In the genomic region with DNA sequence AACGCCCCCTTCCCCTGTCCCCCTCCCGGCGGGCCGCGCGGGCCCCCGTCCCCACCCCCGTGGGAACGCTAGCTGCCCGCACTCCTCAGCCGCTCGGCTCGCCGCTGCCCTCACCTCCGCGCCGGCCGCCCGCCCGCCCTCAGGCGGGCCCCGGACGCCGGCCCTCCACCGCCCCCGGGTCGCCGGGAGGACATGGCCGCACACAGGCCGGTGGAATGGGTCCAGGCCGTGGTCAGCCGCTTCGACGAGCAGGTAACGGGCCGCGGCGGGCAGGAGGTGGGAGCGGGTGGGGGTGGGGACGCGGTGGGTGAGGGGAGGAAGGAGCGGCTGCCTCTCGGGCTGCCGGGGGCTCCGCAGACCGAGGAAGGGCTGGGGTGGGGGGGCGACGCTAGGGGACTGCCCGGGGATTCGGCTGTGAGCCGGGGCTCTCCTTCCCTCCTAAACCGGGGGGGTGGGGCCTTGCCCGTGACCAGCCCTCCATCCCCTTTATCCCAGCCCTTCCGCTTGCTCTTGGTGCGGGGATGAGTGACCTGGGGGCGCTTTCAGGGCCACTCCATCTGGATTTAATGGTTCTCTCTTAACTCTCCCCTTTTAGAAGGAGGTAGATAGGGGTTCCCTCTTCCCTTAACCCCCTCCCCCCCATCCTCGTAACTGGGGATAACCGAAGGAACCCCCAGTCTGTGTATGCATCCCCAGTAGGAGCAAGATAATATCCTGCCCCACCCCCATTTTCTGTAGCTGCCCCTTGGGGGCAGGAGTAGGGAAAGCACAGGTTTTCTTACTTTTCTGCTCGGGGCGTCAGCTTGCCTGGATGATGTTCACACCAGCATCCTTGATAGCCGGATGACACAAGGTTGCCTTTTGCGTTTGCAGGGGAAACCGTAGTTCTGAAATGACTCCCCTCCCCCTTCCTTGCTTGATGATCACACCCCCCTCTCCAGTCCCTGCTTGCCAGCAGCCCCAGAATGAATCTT, we compare ENCODE assay signal across 8 mouse cellular contexts. TPM values are rescaled to one million over a fixed set of nuclear protein-coding genes. Genes with fewer than 3 reads are reported as not detected.
A peak's percentile ranks its signal among the peaks of the same experiment; 100 is the strongest.
DNase-seq lines count a peak whose midpoint lies in the region; ATAC-seq and TF ChIP-seq lines count a peak whose summit lies in the region.

No protein-coding gene starts in this region.

- peaks cover 22% of the 10 kb centered on the region for H3K4me1 ChIP-seq in erythroblast, embryonic 14.5 days (ENCODE audit: control insufficient read depth)
- H3K4me1 ChIP-seq in bone marrow macrophage, adult 2 months (ENCODE audit: control insufficient read depth, insufficient read depth, low read length) = peaks cover 7% of the 10 kb centered on the region
- H3K4me1 ChIP-seq in forebrain, embryonic 12.5 days = peaks cover 22% of the 10 kb centered on the region

- intact Hi-C loops in heart, postnatal 25 days (cut with DNase I) = loop anchor here (5.0 kb wide), 1 partner anchor 57 kb away; no protein-coding TSS in a partner anchor

- 0 out of 2 replicates have a peak, but pooled peaks have one; percentile 24 for TF ChIP-seq POLR2A in bone marrow macrophage, adult 2 months (IDR thresholded peaks at IDR 0.05; ENCODE audit: borderline replicate concordance, low read depth, low read length)

- H3K27me3 ChIP-seq in erythroblast, embryonic 14.5 days (ENCODE audit: control insufficient read depth) = no peaks in the 10 kb centered on the region
- no peaks in the 10 kb centered on the region for H3K27me3 ChIP-seq in forebrain, embryonic 12.5 days

- peak overlapping the region; percentile 84 for H3K4me3 ChIP-seq in erythroblast, embryonic 14.5 days (replicated peaks)
- peak overlapping the region; percentile 86 for H3K4me3 ChIP-seq in bone marrow macrophage, adult 2 months (ENCODE audit: insufficient read depth, low read length)
- peak overlapping the region; percentile 83 for H3K4me3 ChIP-seq in forebrain, embryonic 12.5 days (replicated peaks)

- H3K9ac ChIP-seq in forebrain, embryonic 12.5 days = peak overlapping the region; percentile 95

- no peak overlapping the region for H3K27ac ChIP-seq in bone marrow macrophage, adult 2 months (ENCODE audit: insufficient read depth, low read depth, low read length)
- H3K27ac ChIP-seq in forebrain, embryonic 12.5 days = peak overlapping the region; percentile 94

- H3K36me3 ChIP-seq in erythroblast, embryonic 14.5 days (ENCODE audit: control insufficient read depth) = no peaks in the 10 kb centered on the region; the same call in 1 of the 2 replicates
- peaks cover 8% of the 10 kb centered on the region; the same call in 1 of the 2 replicates for H3K36me3 ChIP-seq in forebrain, embryonic 12.5 days (replicated peaks)

- H3K4me2 ChIP-seq in forebrain, embryonic 12.5 days = peak overlapping the region; percentile 87

- H3K9me3 ChIP-seq in erythroblast, embryonic 14.5 days (ENCODE audit: control insufficient read depth, low read length) = peaks cover 5% of the 10 kb centered on the region
- no peaks in the 10 kb centered on the region for H3K9me3 ChIP-seq in forebrain, embryonic 12.5 days

- DNase-seq in heart, postnatal 25 days (ENCODE audit: low spot score) = peak; percentile 8
- DNase-seq in layer of hippocampus, postnatal 10 days (ENCODE audit: low spot score in 2 of 2) = peak; percentile 25 to 43
- peak; percentile 41 for DNase-seq in lung, postnatal 14 days
- DNase-seq in right cerebral cortex, postnatal 10 days (ENCODE audit: low spot score in 2 of 2) = peak; percentile 50 to 51

- peak; percentile 19; the same call in 1 of the 2 replicates for TF ChIP-seq CTCF in bone marrow macrophage, adult 2 months (IDR thresholded peaks at IDR 0.05; ENCODE audit: low read depth, low read length)

- 2% methylated on average over 42 of the region's 63 CpGs for WGBS in forebrain, embryonic 12.5 days

- no peak for ATAC-seq in erythroblast, adult 5-6 weeks (replicated peaks; ENCODE audit: low FRiP score, poor library complexity, severe bottlenecking)
- ATAC-seq in forebrain, embryonic 12.5 days (ENCODE audit: low FRiP score) = peak; percentile 80

RNA-seq across cellular contexts. Expression of gene Nf1, which starts 0.6 kb away (rescaled TPM):
- 0.20 and 0.22 TPM in 2 replicates for polyA plus RNA-seq in erythroblast, embryonic 14.5 days (2012)
- 2.7 and 7.1 TPM in 2 replicates for total RNA-seq in erythroblast, adult 5-6 weeks (2015; ENCODE audit: low replicate concordance)
- 2.1 and 2.5 TPM in 2 replicates for total RNA-seq in erythroblast, adult 5-6 weeks (2017; ENCODE audit: low replicate concordance)
- polyA plus RNA-seq in bone marrow macrophage, adult 2 months (2012; ENCODE audit: insufficient read depth, insufficient read length, missing spikeins) = 19.7 and 19.9 TPM in 2 replicates
- 8.9 and 9.6 TPM in 2 replicates for polyA plus RNA-seq in forebrain, embryonic 12.5 days (2016; fragmentation: Nextera tagmentation; extraction: Ambion mirVana)
- total RNA-seq in heart, postnatal 25 days (2021) = 10 to 100 TPM; 27.1 to 30.0 TPM
- 100 to 1,000 TPM; 118 to 122 TPM for total RNA-seq in layer of hippocampus, postnatal 10 days (2021)

RNA-seq across cellular contexts. Expression of gene Gm9964, which starts 43.4 kb away (rescaled TPM):
- not detected in 2 replicates for polyA plus RNA-seq in erythroblast, embryonic 14.5 days (2012)
- not detected in 2 replicates for total RNA-seq in erythroblast, adult 5-6 weeks (2015; ENCODE audit: low replicate concordance)
- not detected in 2 replicates for total RNA-seq in erythroblast, adult 5-6 weeks (2017; ENCODE audit: low replicate concordance)
- polyA plus RNA-seq in bone marrow macrophage, adult 2 months (2012; ENCODE audit: insufficient read depth, insufficient read length, missing spikeins) = not detected in 2 replicates
- polyA plus RNA-seq in forebrain, embryonic 12.5 days (2016; fragmentation: Nextera tagmentation; extraction: Ambion mirVana) = not detected in 2 replicates
- not detected for total RNA-seq in heart, postnatal 25 days (2021)
- total RNA-seq in layer of hippocampus, postnatal 10 days (2021) = 1 to 10 TPM in 1 of 2 experiments, not detected in 1; 1.6 TPM
